Mouse (Mus musculus): ENCODE measurements around the gene Edf1. TPM values are rescaled to one million over a fixed set of nuclear protein-coding genes. Genes with fewer than 3 reads are reported as not detected.
A peak's percentile ranks its signal among the peaks of the same experiment; 100 is the strongest.

The Edf1 gene
- polyA plus RNA-seq, 1 experiment from 2014 or later = 319 TPM

DNA sequence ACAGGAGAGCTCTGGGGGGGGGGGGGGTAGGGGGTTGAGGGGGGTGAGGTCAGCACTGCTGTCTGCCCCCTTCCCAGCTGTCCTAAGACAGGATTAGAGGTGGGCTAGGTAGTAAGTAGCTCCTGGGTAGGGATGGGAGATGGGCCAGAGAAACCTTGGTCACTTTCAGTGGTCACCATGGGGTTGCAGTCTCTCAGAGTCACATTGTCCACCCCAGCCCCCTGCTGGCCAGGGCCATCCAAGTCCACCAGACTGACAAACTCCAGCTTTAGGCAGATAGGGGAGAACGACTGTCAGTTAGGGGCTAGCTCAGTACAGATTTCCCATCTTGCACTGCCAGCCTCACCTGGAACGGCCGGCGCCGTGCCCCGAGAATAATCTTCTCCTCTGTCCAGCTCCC is 8.9 kb downstream of the Edf1 start:
- 70% methylated on average over 6 of the region's 6 CpGs for WGBS
- H3K9me3 ChIP-seq (ENCODE audit: control insufficient read depth, low read length) = no peaks in the 10 kb centered on the region
- no peak overlapping the region for H3K4me3 ChIP-seq (ENCODE audit: control insufficient read depth in 1 of 2, insufficient read depth in 1 of 2, low read depth in 1 of 2, low read length in 2 of 2)
- no peaks in the 10 kb centered on the region for H3K27me3 ChIP-seq (ENCODE audit: control insufficient read depth, insufficient read depth, low read length)
- ATAC-seq (ENCODE audit: insufficient number of reproducible peaks, insufficient read depth, low FRiP score, low read depth) = no peak
- H3K36me3 ChIP-seq (ENCODE audit: control insufficient read depth, insufficient read depth, low read length) = peaks cover 97% of the 10 kb centered on the region
- H3K4me2 ChIP-seq (ENCODE audit: low read length) = no peak overlapping the region
- H3K9ac ChIP-seq (ENCODE audit: low read length) = no peak overlapping the region
- no peak overlapping the region for H3K27ac ChIP-seq (replicated peaks in 1 of 2; ENCODE audit: control insufficient read depth in 1 of 2, insufficient read depth in 1 of 2, low read depth in 2 of 2, low read length in 2 of 2)
- H3K4me1 ChIP-seq (ENCODE audit: control insufficient read depth in 2 of 2, insufficient read depth in 2 of 2, low read length in 2 of 2) = no peaks in the 10 kb centered on the region; a peak in 1 of 4 replicates

DNA sequence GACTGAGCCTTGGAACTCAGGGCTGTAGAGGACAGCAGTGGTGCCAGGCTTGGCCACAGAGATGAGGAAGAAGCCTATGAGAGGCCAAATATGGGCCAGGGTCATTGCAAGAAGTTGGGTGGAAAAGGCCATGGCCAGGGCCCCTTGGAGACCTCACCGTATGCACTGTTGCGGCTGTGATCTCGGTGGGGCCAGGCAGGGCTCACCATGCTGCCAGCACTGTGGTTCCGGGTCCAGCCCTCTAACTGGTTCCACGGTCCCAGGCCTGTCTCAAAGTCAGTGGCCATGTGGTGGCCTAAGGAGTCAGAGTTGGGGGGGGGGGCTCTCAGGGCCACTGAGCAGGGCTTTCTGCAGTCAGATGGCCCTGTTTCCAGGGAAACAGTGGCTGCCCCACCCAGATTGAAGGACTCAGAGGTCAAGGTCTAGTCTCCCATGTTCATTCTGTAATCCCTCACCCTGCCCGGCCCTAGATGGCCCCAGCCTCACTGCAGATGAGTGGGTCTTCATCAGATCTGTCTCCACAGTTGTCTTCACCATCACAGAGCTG is 10.9 kb downstream of the Edf1 start:
- H3K9ac ChIP-seq (ENCODE audit: low read length) = no peak overlapping the region
- WGBS = 85% methylated on average over 6 of the region's 6 CpGs
- H3K4me2 ChIP-seq (ENCODE audit: low read length) = no peak overlapping the region
- peaks cover 6 to 7% of the 10 kb centered on the region in 2 experiments for H3K4me1 ChIP-seq (ENCODE audit: control insufficient read depth in 2 of 2, insufficient read depth in 2 of 2, low read length in 2 of 2)
- no peaks in the 10 kb centered on the region for H3K27me3 ChIP-seq (ENCODE audit: control insufficient read depth, insufficient read depth, low read length)
- ATAC-seq (ENCODE audit: insufficient number of reproducible peaks, insufficient read depth, low FRiP score, low read depth) = no peak
- H3K4me3 ChIP-seq (ENCODE audit: control insufficient read depth in 1 of 2, insufficient read depth in 1 of 2, low read depth in 1 of 2, low read length in 2 of 2) = no peak overlapping the region
- H3K36me3 ChIP-seq (ENCODE audit: control insufficient read depth, insufficient read depth, low read length) = peaks cover 83% of the 10 kb centered on the region
- no peaks in the 10 kb centered on the region for H3K9me3 ChIP-seq (ENCODE audit: control insufficient read depth, low read length)
- no peak overlapping the region for H3K27ac ChIP-seq (replicated peaks in 1 of 2; ENCODE audit: control insufficient read depth in 1 of 2, insufficient read depth in 1 of 2, low read depth in 2 of 2, low read length in 2 of 2)

DNA sequence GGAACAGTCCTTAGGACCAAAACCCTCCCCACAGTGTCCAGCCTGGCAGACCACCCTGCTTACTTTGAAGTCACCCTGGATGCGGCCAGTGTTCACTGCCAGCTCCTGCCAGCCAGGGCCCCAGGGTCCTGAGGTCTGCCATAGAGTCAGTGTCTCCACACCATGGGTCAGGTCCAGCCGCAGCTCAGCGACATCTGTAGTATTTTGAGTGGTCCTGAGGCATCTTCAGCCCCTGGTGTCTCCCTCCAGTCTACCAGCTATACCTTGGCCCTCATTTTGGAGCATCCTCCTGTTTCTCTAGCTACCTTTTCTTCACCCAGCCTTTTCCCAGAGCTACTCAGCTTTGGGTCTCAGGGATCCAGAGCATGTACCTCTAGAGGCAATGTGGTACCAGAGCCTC is 11.7 kb downstream of the Edf1 start:
- no peaks in the 10 kb centered on the region for H3K27me3 ChIP-seq (ENCODE audit: control insufficient read depth, insufficient read depth, low read length)
- H3K9ac ChIP-seq (ENCODE audit: low read length) = no peak overlapping the region
- no peaks in the 10 kb centered on the region for H3K9me3 ChIP-seq (ENCODE audit: control insufficient read depth, low read length)
- no peak for ATAC-seq (ENCODE audit: insufficient number of reproducible peaks, insufficient read depth, low FRiP score, low read depth)
- no peak overlapping the region for H3K4me2 ChIP-seq (ENCODE audit: low read length)
- H3K36me3 ChIP-seq (ENCODE audit: control insufficient read depth, insufficient read depth, low read length) = peaks cover 76% of the 10 kb centered on the region
- H3K27ac ChIP-seq (replicated peaks in 1 of 2; ENCODE audit: control insufficient read depth in 1 of 2, insufficient read depth in 1 of 2, low read depth in 2 of 2, low read length in 2 of 2) = no peak overlapping the region
- WGBS = 90% methylated on average over 3 of the region's 3 CpGs
- H3K4me1 ChIP-seq (ENCODE audit: control insufficient read depth in 2 of 2, insufficient read depth in 2 of 2, low read length in 2 of 2) = peaks cover 10 to 13% of the 10 kb centered on the region in 2 experiments
- H3K4me3 ChIP-seq (ENCODE audit: control insufficient read depth in 1 of 2, insufficient read depth in 1 of 2, low read depth in 1 of 2, low read length in 2 of 2) = no peak overlapping the region

DNA sequence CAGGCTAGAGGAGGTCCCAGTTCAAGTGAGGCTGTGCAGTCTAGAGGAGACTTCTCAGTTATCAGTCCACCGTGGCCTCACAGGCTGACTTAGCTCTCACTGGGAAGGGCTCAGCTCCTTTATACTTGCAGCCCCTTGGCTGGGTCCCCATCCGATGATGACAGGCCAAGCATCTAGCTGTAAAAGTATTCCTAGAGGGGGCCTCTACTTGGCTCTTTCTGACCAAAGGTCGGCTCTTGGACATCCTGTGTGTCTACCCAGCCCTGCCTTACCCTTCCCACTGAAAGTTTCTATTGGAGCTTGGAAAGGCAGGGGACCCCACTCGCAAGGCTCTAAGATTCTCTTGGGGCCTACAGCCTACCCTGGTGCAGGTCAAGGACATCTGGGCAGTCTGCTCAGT is 13.6 kb downstream of the Edf1 start:
- Histone ChIP-seq H3K36me3 (ENCODE audit: control insufficient read depth, insufficient read depth, low read length) (peaks cover 57% of the 10 kb centered on the region), H3K4me1 (ENCODE audit: control insufficient read depth in 2 of 2, insufficient read depth in 2 of 2, low read length in 2 of 2) (peaks cover 18 to 22% of the 10 kb centered on the region in 2 experiments), H3K27ac (replicated peaks in 1 of 2; ENCODE audit: control insufficient read depth in 1 of 2, insufficient read depth in 1 of 2, low read depth in 2 of 2, low read length in 2 of 2) (no peak overlapping the region), H3K4me3 (ENCODE audit: control insufficient read depth in 1 of 2, insufficient read depth in 1 of 2, low read depth in 1 of 2, low read length in 2 of 2) (no peak overlapping the region), H3K27me3 (ENCODE audit: control insufficient read depth, insufficient read depth, low read length) (peaks cover 3% of the 10 kb centered on the region; the same call in 1 of the 2 replicates), H3K9ac (ENCODE audit: low read length) (no peak overlapping the region), H3K4me2 (ENCODE audit: low read length) (no peak overlapping the region), H3K9me3 (ENCODE audit: control insufficient read depth, low read length) (no peaks in the 10 kb centered on the region)
- WGBS = 77% methylated on average over 4 of the region's 4 CpGs
- ATAC-seq (ENCODE audit: insufficient number of reproducible peaks, insufficient read depth, low FRiP score, low read depth) = no peak

DNA sequence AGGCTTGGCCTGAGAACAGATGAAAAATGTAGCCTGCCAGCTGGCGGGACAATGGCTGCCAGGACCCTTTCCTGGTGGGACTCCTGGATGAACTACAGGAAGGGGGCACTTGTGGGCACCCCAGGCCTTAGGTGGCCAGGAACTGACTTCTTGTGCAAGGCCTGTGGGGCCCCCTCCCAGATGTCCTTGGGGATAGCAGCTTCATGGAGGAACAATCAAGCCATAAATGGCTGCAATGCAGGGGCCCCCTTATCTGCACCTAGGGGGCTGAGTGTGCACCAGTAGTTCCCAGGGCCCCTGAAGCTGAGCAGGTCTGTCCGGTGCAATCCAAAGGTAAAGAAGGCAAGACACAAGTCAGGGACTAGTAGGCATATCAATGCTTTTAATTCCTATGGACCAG is 15.4 kb downstream of the Edf1 start:
- no peak overlapping the region for H3K4me2 ChIP-seq (ENCODE audit: low read length)
- peaks cover 26 to 32% of the 10 kb centered on the region in 2 experiments for H3K4me1 ChIP-seq (ENCODE audit: control insufficient read depth in 2 of 2, insufficient read depth in 2 of 2, low read length in 2 of 2)
- no peak overlapping the region for H3K27ac ChIP-seq (replicated peaks in 1 of 2; ENCODE audit: control insufficient read depth in 1 of 2, insufficient read depth in 1 of 2, low read depth in 2 of 2, low read length in 2 of 2)
- no peak overlapping the region for H3K9ac ChIP-seq (ENCODE audit: low read length)
- H3K27me3 ChIP-seq (ENCODE audit: control insufficient read depth, insufficient read depth, low read length) = peaks cover 21% of the 10 kb centered on the region
- no peak overlapping the region for H3K4me3 ChIP-seq (ENCODE audit: control insufficient read depth in 1 of 2, insufficient read depth in 1 of 2, low read depth in 1 of 2, low read length in 2 of 2)
- H3K36me3 ChIP-seq (ENCODE audit: control insufficient read depth, insufficient read depth, low read length) = peaks cover 39% of the 10 kb centered on the region
- ATAC-seq (ENCODE audit: insufficient number of reproducible peaks, insufficient read depth, low FRiP score, low read depth) = no peak
- no peaks in the 10 kb centered on the region for H3K9me3 ChIP-seq (ENCODE audit: control insufficient read depth, low read length)
- 79% methylated on average over 2 of the region's 2 CpGs for WGBS

DNA sequence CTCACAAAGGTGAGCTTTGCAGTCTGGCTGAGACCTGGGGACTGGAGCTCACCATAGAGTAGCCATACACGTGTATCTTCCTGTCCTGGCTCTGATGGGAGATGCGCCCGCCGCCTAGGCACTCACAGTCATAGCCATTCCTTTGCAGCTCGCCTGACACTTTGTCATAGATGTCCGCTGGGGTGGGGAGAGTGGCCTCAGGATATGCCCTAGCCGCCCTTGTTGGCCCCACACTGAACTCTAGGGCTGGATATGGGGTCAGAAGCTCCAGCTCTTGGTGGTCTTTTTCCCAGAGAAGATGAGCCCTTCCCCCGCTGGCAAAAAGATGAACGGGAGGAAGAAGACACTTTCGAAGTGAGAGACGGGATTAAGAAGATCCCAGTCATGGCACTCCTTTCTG is 16.5 kb downstream of the Edf1 start:
- Histone ChIP-seq H3K36me3 (ENCODE audit: control insufficient read depth, insufficient read depth, low read length) (peaks cover 28% of the 10 kb centered on the region), H3K9me3 (ENCODE audit: control insufficient read depth, low read length) (no peaks in the 10 kb centered on the region), H3K27me3 (ENCODE audit: control insufficient read depth, insufficient read depth, low read length) (peaks cover 32% of the 10 kb centered on the region), H3K4me2 (ENCODE audit: low read length) (peak overlapping the region; percentile 70), H3K4me3 (ENCODE audit: control insufficient read depth in 1 of 2, insufficient read depth in 1 of 2, low read depth in 1 of 2, low read length in 2 of 2) (peak overlapping the region; percentile 52 to 81), H3K4me1 (ENCODE audit: control insufficient read depth in 2 of 2, insufficient read depth in 2 of 2, low read length in 2 of 2) (peaks cover 27 to 38% of the 10 kb centered on the region in 2 experiments), H3K9ac (ENCODE audit: low read length) (peak overlapping the region; percentile 69), H3K27ac (replicated peaks in 1 of 2; ENCODE audit: control insufficient read depth in 1 of 2, insufficient read depth in 1 of 2, low read depth in 2 of 2, low read length in 2 of 2) (peak overlapping the region in 1 of 2 experiments; percentile 84; a peak in 1 of 4 replicates)
- ATAC-seq (ENCODE audit: insufficient number of reproducible peaks, insufficient read depth, low FRiP score, low read depth) = no peak
- WGBS = 12% methylated on average over 11 of the region's 11 CpGs

DNA sequence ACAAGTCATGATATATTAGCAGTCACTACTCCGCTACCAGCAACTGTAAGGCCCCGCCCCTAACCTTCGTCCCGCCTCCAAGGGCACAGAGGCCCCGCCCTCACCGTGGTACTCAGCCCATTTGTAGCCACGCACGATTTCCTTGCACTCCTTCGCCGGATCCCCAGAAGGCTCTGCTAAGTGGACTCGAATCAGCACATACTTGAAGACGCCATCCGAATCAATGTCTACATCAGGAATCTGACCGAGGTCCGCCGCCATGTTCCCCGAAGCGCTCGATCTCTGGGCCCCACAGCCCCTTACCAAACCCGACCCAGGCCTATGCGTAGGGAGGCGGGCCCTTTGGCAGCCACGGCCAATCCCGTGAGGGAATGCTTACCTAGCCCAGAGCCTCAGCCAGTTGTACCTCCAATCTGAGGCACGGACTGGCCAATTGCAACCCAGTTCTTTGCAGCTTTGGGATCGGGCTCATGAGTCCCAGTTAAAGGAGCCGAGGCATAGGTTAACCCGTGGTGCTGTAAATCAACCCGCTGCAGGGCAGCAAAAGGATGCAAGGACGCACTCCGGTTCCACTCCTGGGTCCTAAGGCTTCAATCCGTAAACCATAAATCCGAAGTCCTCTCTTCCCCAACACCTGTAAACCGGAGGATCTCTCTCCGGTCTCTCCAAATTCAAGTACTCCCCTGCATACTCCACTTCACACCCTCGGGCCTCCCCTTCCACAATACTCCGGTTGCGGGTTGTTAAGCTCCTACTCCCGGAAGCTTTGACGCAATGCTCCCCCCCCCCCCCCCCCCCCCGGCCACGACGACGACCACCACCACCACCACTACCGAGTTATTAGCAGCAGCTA is 17.2 kb downstream of the Edf1 start, which contains the start of the genes Mamdc4 and Phpt1:
Gene Mamdc4 (minus strand): TSS at position 267 of the 853 bp plus-strand sequence.
Gene Phpt1 (minus strand): TSS at position 646 of the 853 bp plus-strand sequence.
- H3K4me1 ChIP-seq (ENCODE audit: control insufficient read depth in 2 of 2, insufficient read depth in 2 of 2, low read length in 2 of 2) = peaks cover 27 to 44% of the 10 kb centered on the region in 2 experiments
- under 1% methylated on average over 44 of the region's 45 CpGs for WGBS
- peak; percentile 96 for ATAC-seq (ENCODE audit: insufficient number of reproducible peaks, insufficient read depth, low FRiP score, low read depth)

More for the DNA sequence above, 17.2 kb downstream of the Edf1 start, which contains the start of the genes Mamdc4 and Phpt1:
- H3K4me2 ChIP-seq (ENCODE audit: low read length) = peak within 1 kb of the TSS; percentile 70
- H3K27me3 ChIP-seq (ENCODE audit: control insufficient read depth, insufficient read depth, low read length) = peaks cover 39% of the 10 kb centered on the region
- peak within 1 kb of the TSS; percentile 69 for H3K9ac ChIP-seq (ENCODE audit: low read length)
- peak within 1 kb of the TSS; percentile 84 to 94 for H3K27ac ChIP-seq (replicated peaks in 1 of 2; ENCODE audit: control insufficient read depth in 1 of 2, insufficient read depth in 1 of 2, low read depth in 2 of 2, low read length in 2 of 2)
- no peaks in the 10 kb centered on the region for H3K9me3 ChIP-seq (ENCODE audit: control insufficient read depth, low read length)
- H3K4me3 ChIP-seq (ENCODE audit: control insufficient read depth in 1 of 2, insufficient read depth in 1 of 2, low read depth in 1 of 2, low read length in 2 of 2) = peak within 1 kb of the TSS; percentile 52 to 81
- H3K36me3 ChIP-seq (ENCODE audit: control insufficient read depth, insufficient read depth, low read length) = peaks cover 21% of the 10 kb centered on the region

All from heart, embryonic 14.5 days (tissue).